Mouse (Mus musculus): Measurements from ENCODE around the gene Fmo3.

- TF ChIP-seq CTCF (IDR thresholded peaks at IDR 0.05; ENCODE audit: low read depth, low read length) (no peak), POLR2A (IDR thresholded peaks at IDR 0.05; ENCODE audit: borderline replicate concordance, low read depth, low read length) (no peak)
Measured at GRCm38 (mm10) chr1:163003496-163003895, 19.2 kb upstream of the Fmo3 start.

Data from bone marrow macrophage, adult 2 months (primary cell).